Mouse (Mus musculus): ENCODE data around the gene Prune1.

DNA sequence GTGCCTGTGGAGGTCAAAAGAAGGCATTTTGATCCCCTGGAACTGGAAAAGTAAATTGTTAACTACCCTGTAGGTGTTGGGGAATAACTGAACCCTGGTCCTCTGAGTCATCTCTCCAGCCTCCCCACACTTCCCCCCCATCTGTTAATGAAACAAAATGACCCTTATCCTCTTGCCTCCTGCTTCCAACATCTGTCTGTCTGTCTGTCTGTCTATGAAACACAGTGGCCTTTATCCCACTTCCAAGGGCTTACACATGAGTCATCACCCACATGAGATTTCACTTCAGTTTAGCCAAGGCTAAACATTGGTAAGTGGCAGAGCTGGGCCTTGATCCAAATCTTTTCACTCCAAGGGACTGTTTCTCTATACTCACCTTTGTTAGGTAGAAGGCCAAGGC, 14.0 kb downstream of the Prune1 start:
- TF ChIP-seq CTCF (IDR thresholded peaks at IDR 0.05; ENCODE audit: low read depth) (no peak), EP300 (optimal IDR thresholded peaks at IDR 0.05) (no peak)
